Mouse (Mus musculus) hindbrain, embryonic 11.5 days (tissue): Measurements from ENCODE around the gene Gm17019. TPM values are rescaled to one million over a fixed set of nuclear protein-coding genes. Genes with fewer than 3 reads are reported as not detected.

ENCODE experiments used
- polyA plus RNA-seq: library from polyadenylated mRNA; unstranded; fragments of >200 nt; fragmentation: Nextera tagmentation; extraction: Ambion mirVana; gene quantifications from 2 replicates; pipeline ENCODE4 v1.2.1, GENCODE M21; 2014

Gm17019 gene
- polyA plus RNA-seq, 1 experiment from 2014 or later = not detected

Other genes with a start within 250 kb of the Gm17019 start
- gene Gm9758, start 118.1 kb downstream of the Gm17019 start, polyA plus RNA-seq = not detected in 2 replicates
- gene Speer4e, start 94.6 kb downstream of the Gm17019 start, polyA plus RNA-seq = not detected in 2 replicates
- gene Gm10354, start 54.1 kb downstream of the Gm17019 start, polyA plus RNA-seq = not detected in 2 replicates